Mouse (Mus musculus): Measurements from ENCODE around the gene Txnrd2. TPM values are rescaled to one million over a fixed set of nuclear protein-coding genes. Genes with fewer than 3 reads are reported as not detected.

Txnrd2 gene
- polyA plus RNA-seq, 1 experiment from 2014 or later: 24.8 TPM

GRCm38 (mm10) chr16:18518091-18518490, 91.9 kb downstream of the Txnrd2 start:
- Histone ChIP-seq H3K27ac (ENCODE audit: low read depth, low read length) (no peak overlapping the region), H3K27me3 (replicated peaks; ENCODE audit: control insufficient read depth, insufficient read depth, low read length) (no peaks in the 10 kb centered on the region), H3K4me3 (ENCODE audit: low read depth, low read length) (no peak overlapping the region), H3K4me1 (replicated peaks; ENCODE audit: control insufficient read depth, insufficient read depth, low read length) (no peaks in the 10 kb centered on the region), H3K36me3 (ENCODE audit: control insufficient read depth, insufficient read depth) (no peaks in the 10 kb centered on the region), H3K9me3 (ENCODE audit: control insufficient read depth) (no peaks in the 10 kb centered on the region), H3K4me2 (replicated peaks; ENCODE audit: low read depth) (no peak overlapping the region), H3K9ac (ENCODE audit: low read depth, low read length) (no peak overlapping the region)
- TF ChIP-seq CTCF (IDR thresholded peaks at IDR 0.05; ENCODE audit: low read depth): peak; percentile 68
- ATAC-seq: peak; percentile 51; the same call in 1 of the 2 replicates

GRCm38 (mm10) chr16:18523563-18524245, 97.5 kb downstream of the Txnrd2 start:
- H3K27me3 ChIP-seq (replicated peaks; ENCODE audit: control insufficient read depth, insufficient read depth, low read length): no peaks in the 10 kb centered on the region
- WGBS: 76% methylated on average over 8 of the region's 8 CpGs
- no peaks in the 10 kb centered on the region for H3K9me3 ChIP-seq (ENCODE audit: control insufficient read depth)
- no peak overlapping the region for H3K4me2 ChIP-seq (replicated peaks; ENCODE audit: low read depth)
- no peak overlapping the region for H3K27ac ChIP-seq (ENCODE audit: low read depth, low read length)
- H3K4me1 ChIP-seq (replicated peaks; ENCODE audit: control insufficient read depth, insufficient read depth, low read length): no peaks in the 10 kb centered on the region
- no peak overlapping the region for H3K4me3 ChIP-seq (ENCODE audit: low read depth, low read length)
- no peak for TF ChIP-seq CTCF (IDR thresholded peaks at IDR 0.05; ENCODE audit: low read depth)
- no peaks in the 10 kb centered on the region for H3K36me3 ChIP-seq (ENCODE audit: control insufficient read depth, insufficient read depth)
- H3K9ac ChIP-seq (ENCODE audit: low read depth, low read length): no peak overlapping the region
- no peak for ATAC-seq

- H3K27me3 ChIP-seq (replicated peaks; ENCODE audit: control insufficient read depth, insufficient read depth, low read length): no peaks in the 10 kb centered on the region
- no peaks in the 10 kb centered on the region for H3K9me3 ChIP-seq (ENCODE audit: control insufficient read depth)
- no peaks in the 10 kb centered on the region for H3K36me3 ChIP-seq (ENCODE audit: control insufficient read depth, insufficient read depth)
- H3K4me1 ChIP-seq (replicated peaks; ENCODE audit: control insufficient read depth, insufficient read depth, low read length): no peaks in the 10 kb centered on the region
- no peak for TF ChIP-seq CTCF (IDR thresholded peaks at IDR 0.05; ENCODE audit: low read depth)
- WGBS: 88% methylated on average over 5 of the region's 5 CpGs
- no peak overlapping the region for H3K4me2 ChIP-seq (replicated peaks; ENCODE audit: low read depth)
- no peak overlapping the region for H3K27ac ChIP-seq (ENCODE audit: low read depth, low read length)
- H3K9ac ChIP-seq (ENCODE audit: low read depth, low read length): no peak overlapping the region
- no peak for ATAC-seq
- H3K4me3 ChIP-seq (ENCODE audit: low read depth, low read length): no peak overlapping the region
These were observed 102.5 kb downstream of the Txnrd2 start for GRCm38 (mm10) chr16:18528656-18529055.

Other genes with a start within 250 kb of the Txnrd2 start
- not detected in 2 replicates for gene Ccdc188, start 208.5 kb upstream of the Txnrd2 start, polyA plus RNA-seq (2015; fragmentation: Nextera tagmentation; extraction: Ambion mirVana)
- gene Zdhhc8, start 191.2 kb upstream of the Txnrd2 start, polyA plus RNA-seq (2015; fragmentation: Nextera tagmentation; extraction: Ambion mirVana): 4.3 and 5.0 TPM in 2 replicates
- gene Trmt2a, start 177.7 kb upstream of the Txnrd2 start, polyA plus RNA-seq (2015; fragmentation: Nextera tagmentation; extraction: Ambion mirVana): 26.1 and 28.7 TPM in 2 replicates
- 229 and 231 TPM in 2 replicates for gene Ranbp1, start 177.7 kb upstream of the Txnrd2 start, polyA plus RNA-seq (2015; fragmentation: Nextera tagmentation; extraction: Ambion mirVana)
- 1.2 and 1.5 TPM in 2 replicates for gene Gm49776, start 168.1 kb upstream of the Txnrd2 start, polyA plus RNA-seq (2015; fragmentation: Nextera tagmentation; extraction: Ambion mirVana)
- gene Dgcr8, start 137.1 kb upstream of the Txnrd2 start, polyA plus RNA-seq (2015; fragmentation: Nextera tagmentation; extraction: Ambion mirVana): 7.1 TPM in 2 replicates
- 78.6 and 85.2 TPM in 2 replicates for gene Tango2, start 78.3 kb upstream of the Txnrd2 start, polyA plus RNA-seq (2015; fragmentation: Nextera tagmentation; extraction: Ambion mirVana)
- 9.3 and 9.6 TPM in 2 replicates for gene Arvcf, start 78.2 kb upstream of the Txnrd2 start, polyA plus RNA-seq (2015; fragmentation: Nextera tagmentation; extraction: Ambion mirVana)
- gene Comt, start 468 bp downstream of the Txnrd2 start, polyA plus RNA-seq (2015; fragmentation: Nextera tagmentation; extraction: Ambion mirVana): 103 and 107 TPM in 2 replicates
- 11.0 and 12.6 TPM in 2 replicates for gene Gnb1l, start 72.3 kb downstream of the Txnrd2 start, polyA plus RNA-seq (2015; fragmentation: Nextera tagmentation; extraction: Ambion mirVana)
- gene Rtl10, start 72.5 kb downstream of the Txnrd2 start, polyA plus RNA-seq (2015; fragmentation: Nextera tagmentation; extraction: Ambion mirVana): 1.4 and 1.8 TPM in 2 replicates
- 0.93 and 1.0 TPM in 2 replicates for gene Tbx1, start 164.3 kb downstream of the Txnrd2 start, polyA plus RNA-seq (2015; fragmentation: Nextera tagmentation; extraction: Ambion mirVana)
- gene Gp1bb, start 196.0 kb downstream of the Txnrd2 start, polyA plus RNA-seq (2015; fragmentation: Nextera tagmentation; extraction: Ambion mirVana): 1.6 and 2.4 TPM in 2 replicates
- 0.34 and 1.4 TPM in 2 replicates for gene Gm49601, start 200.0 kb downstream of the Txnrd2 start, polyA plus RNA-seq (2015; fragmentation: Nextera tagmentation; extraction: Ambion mirVana)
- gene Sept5, start 203.6 kb downstream of the Txnrd2 start, polyA plus RNA-seq (2015; fragmentation: Nextera tagmentation; extraction: Ambion mirVana): 24.7 and 25.4 TPM in 2 replicates

Data from intestine, postnatal 0 days (tissue).